Mouse (Mus musculus) right cerebral cortex, postnatal 14 days (tissue): ENCODE measurements at regions not wholly inside any gene's neighbourhood (a gene's known extent, or its start where the extent isn't known, plus 50 kb on each side); places are given as distances from the start of the nearest gene placed in this dataset.

ENCODE experiments used
- DNase-seq: peaks from one replicate; pipeline ENCODE4 v3.0.0; 2022

- no peak for DNase-seq
Observed at GRCm38 (mm10) chr11:92743191-92743590, 354.6 kb upstream of the Car10 start.

GRCm38 (mm10) chr11:92758383-92758964 is 339.4 kb upstream of the Car10 start:
- DNase-seq: no peak

GRCm38 (mm10) chr11:92769936-92770335 is 327.9 kb upstream of the Car10 start:
- no peak for DNase-seq

GRCm38 (mm10) chr11:92772916-92773569 is 324.8 kb upstream of the Car10 start:
- DNase-seq: no peak

GRCm38 (mm10) chr11:92773570-92773929 is 324.3 kb upstream of the Car10 start:
- DNase-seq: no peak

DNA sequence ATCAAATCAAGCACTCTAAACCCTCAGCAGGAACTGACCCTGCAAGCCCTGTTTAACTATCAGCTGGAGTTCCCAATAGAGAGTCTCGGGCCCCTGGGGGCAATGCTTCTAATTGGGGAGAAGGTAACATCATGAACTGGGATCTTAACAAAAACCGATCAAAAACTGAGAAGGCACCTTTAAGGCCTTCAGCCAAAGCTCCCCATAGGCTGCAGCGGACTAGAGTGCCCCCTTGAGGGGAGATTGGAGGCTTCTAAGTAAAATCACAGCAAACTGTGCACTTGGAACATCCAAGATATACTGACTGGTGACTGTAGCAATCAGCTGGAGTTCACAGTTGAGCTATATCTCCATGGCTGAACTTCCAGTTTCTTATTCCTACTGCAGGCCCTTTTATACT is 323.0 kb upstream of the Car10 start:
- DNase-seq: peak; percentile 9

DNA sequence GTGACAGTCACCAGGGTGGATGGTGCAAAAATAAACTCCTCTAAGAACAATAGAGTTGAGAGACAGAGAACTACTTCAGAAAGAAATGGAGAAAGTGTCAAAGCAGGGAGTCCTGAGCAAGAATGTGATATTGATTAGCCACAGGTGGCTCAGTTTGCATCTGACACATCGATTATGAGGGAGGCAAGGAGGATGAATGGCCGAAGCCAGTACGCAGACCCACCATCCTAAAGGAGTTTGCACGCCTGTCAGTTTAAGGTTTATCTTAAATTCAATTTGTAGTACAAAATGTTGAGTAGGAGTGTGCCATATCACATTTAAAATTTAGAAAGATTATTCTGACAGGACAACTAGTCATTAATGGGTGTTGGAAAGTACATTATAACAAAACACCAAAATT is 298.6 kb upstream of the Car10 start:
- DNase-seq: no peak
